Mouse (Mus musculus): ENCODE data around the gene Ttll1.

- TF ChIP-seq CTCF (conservative IDR thresholded peaks at IDR 0.05 in 1 of 2, IDR thresholded peaks at IDR 0.05 in 1 of 2; ENCODE audit: low read depth in 2 of 2, low read length in 2 of 2) (no peak), ZMIZ1 (IDR thresholded peaks at IDR 0.05; ENCODE audit: low read depth, low read length) (no peak), POLR2A (IDR thresholded peaks at IDR 0.05; ENCODE audit: low read depth, low read length) (no peak), MEF2A (IDR thresholded peaks at IDR 0.05; ENCODE audit: borderline replicate concordance, low read depth, low read length) (no peak), RCOR1 (conservative IDR thresholded peaks at IDR 0.05; ENCODE audit: low read depth, low read length) (no peak), JUN (IDR thresholded peaks at IDR 0.05; ENCODE audit: insufficient read depth, low read depth, low read length) (no peak), BHLHE40 (IDR thresholded peaks at IDR 0.05; ENCODE audit: low read depth, low read length) (no peak), NELFE (IDR thresholded peaks at IDR 0.05; ENCODE audit: low read depth, low read length) (no peak), EP300 (IDR thresholded peaks at IDR 0.05; ENCODE audit: low read length) (no peak)
Observed at GRCm38 (mm10) chr15:83532606-83533005, 21.9 kb upstream of the Ttll1 start.
